Mouse (Mus musculus) olfactory bulb, adult 2 months (tissue): ENCODE measurements around the gene Arid5a.

Experiments used
- CTCF ChIP-seq: fragments of 200-500 bp; IDR thresholded peaks from 2 replicates; pipeline ENCODE4 v1.5.1; 2012; ENCODE audit warnings: low read depth, mild to moderate bottlenecking, low read length, moderate library complexity; ENCODE audit not compliant: insufficient read depth
- POLR2A ChIP-seq: fragments of 200-500 bp; IDR thresholded peaks from 2 replicates; pipeline ENCODE4 v1.6.1; 2012; ENCODE audit warnings: mild to moderate bottlenecking, low read depth, low read length, moderate library complexity; ENCODE audit not compliant: insufficient read depth

DNA sequence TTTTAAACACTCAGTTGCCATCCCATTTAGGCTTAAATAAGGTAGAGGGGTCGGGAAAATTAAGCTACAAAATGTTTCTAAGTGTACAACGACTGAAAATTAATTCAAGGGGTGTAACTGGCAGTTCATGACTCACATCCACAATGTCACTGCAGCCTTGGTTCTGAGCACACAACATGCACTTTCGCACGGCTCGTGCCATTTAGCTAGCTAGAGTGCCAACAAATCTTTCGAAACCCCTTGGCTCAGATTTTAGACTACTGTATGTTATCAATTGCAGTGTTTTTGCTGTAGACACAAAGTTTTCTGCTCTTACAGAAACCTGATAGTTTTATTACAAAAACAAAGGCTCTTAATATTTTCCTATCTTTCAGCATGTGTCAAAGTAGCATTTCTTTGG lies 63.4 kb downstream of the Arid5a start:
- TF ChIP-seq CTCF, result no peak
- no peak for TF ChIP-seq POLR2A
